Mouse (Mus musculus) layer of hippocampus, postnatal 36 days (tissue): Measurements from ENCODE around the gene Acbd3. TPM values are rescaled to one million over a fixed set of nuclear protein-coding genes. Genes with fewer than 3 reads are reported as not detected.

Experiments
- DNase-seq, 2 experiments: peaks; one replicate each; pipeline ENCODE4 v3.0.0; 2022
- total RNA-seq, 2 experiments: library from RNA; stranded (reverse); gene quantifications; 2 replicates each; pipeline ENCODE4 v1.2.3; 2021

Acbd3 gene
- total RNA-seq, 2 experiments from 2014 or later = 34.6 to 35.3 TPM

DNA sequence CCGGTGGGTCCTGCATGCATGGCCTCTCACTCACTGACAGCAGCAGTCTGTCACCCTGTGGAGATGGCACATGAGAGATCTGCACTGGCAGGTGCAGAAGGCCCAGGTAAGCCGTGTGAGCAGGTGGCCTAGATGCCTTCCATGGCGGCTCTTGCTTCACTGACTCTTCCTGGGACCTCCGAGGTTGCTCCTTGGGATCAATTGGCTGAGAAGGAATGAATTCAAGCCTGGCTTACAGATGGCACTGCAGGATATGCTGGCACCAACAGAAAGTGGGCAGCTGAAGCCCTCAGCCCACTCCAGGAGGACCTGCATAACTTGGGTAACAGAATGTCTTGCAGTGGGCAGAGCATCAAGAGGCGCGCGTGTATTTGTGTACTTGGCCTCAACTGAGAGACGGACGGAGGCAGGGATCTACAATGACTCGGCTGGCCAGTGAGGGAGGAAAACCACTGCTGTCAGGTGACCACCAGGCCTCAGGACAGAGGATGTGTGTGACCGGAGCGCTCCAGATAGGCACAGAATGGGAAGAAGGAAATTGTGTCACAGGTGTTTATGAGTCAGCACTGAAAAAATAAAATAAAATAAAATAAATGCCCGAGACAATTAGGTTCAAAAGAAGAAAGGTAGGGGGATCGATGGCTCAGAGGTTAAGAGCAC lies 66.1 kb downstream of the Acbd3 start:
- no peak for DNase-seq

DNA sequence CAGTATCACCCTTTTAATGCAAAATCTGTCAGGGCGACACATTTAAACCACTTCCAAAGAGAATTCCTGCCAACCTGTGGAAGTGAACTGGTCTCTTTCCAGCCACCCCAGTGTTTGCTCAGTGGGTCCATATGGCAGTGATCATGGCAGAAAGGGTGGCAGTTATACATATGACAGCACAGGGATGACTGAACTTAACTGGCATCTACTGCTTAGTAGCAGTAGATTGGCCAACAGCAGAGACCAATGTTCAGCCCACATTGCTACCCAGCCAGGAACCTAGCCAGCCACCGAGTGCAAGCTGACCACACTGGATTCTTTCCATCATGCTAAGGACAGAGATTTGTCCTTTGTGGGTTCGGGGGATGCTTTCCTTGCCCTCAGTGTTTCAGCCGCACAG lies 67.0 kb downstream of the Acbd3 start:
- no peak for DNase-seq

DNA sequence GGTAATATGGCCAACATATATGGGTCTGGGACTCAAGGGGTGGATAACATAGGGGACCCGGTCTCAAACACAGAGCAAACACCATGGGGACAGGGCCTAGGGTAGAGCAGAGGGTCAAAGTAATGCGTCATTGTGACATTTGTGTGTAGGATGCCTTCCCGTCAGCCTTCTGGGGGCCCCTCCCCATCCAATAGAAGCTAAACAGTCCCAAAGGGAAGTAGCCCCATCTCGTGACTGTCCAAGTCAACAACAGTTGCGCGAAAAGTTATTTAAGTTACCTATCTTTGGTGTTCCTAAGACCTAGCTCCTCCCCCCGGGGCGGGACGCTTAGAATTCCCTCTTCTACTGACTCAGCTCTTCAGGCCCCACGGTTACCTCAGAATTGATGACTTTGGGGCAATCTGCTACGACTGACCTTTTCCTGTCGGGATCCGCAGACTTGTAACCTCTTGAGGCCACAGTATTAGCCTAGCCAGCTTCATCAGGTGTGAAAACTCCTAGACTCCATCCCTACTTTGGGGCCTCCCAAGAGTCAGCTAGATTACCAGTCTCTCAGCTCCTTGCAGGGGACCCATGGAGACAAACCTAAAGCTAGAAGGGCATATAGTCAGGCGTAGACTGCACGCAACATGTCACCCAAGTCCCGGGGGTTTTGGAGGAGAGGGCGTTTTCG lies 67.7 kb downstream of the Acbd3 start:
- no peak for DNase-seq

DNA sequence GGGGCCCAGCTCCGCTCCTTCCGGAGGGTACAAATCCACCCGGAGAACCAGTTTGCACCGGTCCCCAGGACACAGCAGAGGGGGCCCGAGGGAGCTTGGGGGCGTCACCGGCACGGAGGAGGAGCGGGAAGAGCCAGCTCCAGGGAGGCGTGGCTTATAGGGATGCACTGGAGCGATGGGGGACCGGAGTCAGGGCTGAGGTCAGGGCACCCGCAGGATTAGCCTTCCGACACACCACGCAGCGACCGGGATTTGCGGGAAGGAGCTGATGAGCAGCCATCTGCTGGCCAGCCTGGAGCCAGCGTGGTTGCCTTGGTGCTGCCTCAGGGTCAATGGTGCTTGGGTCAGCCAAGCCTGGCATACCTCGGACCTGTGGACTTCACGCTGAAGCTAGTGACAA lies 68.3 kb downstream of the Acbd3 start:
- DNase-seq = no peak

DNA sequence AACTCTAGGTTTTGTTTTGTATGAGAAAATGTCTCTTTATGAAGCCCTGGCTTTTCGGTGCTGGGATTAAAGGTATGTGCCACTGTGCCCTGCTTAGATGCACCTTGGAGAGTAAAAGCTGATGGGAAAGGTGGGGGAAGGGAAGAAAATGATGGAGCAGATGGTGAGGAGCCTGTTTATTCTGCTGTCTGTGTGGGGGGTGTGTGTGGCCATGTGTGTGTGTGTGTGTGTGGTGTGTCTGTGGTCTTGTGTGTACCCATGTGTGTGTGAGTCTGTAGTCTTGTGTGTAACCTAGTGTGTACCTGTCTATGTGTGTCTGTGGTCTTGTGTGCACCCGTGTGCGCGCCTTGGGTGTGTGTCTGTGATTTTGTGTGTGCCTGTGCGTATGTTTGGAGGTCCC lies 72.8 kb downstream of the Acbd3 start:
- no peak for DNase-seq

DNA sequence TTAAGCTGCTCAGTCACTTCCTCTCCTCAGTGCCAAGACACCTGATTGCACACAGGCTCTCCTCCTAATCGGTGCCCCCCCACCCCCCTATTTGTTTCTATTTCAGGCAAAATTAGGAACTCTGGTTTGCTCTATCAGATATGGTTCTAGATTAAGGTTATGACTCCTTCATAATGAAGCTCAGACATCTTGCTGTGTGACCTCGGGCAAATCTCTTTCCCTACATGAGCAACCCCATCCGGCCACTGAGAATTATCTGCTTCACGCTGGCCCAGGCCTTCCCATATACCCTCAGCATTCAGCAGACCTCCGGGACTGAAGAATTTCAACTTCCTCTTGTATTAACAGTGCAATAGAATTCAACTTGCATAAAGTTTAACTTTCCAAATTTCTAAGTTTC lies 73.4 kb downstream of the Acbd3 start:
- no peak for DNase-seq

DNA sequence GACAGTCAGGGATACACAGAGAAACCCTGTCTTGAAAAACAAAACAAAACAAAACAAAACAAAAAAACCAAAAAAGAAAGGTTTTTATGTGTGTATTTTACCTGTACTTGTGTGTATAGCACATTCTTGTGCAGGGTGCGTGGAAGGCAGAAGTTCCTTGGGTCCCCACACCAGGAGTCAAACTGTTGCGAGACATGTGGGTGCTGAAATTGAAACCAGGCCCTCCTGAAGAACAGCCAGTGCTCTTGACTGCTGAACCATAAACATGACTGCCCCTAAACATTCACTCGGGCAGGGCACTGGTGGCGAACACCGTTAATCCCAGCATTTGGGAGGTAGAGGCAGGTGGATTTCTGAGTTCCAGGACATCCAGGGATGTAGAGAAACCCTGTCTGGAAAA lies 74.2 kb downstream of the Acbd3 start:
- DNase-seq = no peak

DNA sequence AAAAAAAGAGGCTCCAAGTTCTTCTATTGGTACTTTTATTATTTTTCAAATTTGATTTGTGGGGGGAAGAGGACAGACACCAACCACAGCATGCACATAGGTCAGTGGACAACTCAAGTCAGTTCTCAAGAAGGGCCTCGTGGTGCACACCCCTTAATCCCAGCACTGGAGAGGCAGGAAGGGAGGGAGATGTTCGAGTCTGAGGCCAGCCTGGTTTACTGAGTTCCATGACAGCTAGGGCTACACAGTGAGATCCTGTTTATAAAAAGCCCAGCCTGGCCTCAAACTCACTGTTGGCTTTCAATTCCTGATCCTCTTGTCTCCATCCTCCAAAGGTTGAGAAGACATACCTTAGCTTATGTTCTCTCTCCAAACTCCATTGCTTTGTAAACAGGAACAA lies 75.0 kb downstream of the Acbd3 start:
- no peak for DNase-seq

DNA sequence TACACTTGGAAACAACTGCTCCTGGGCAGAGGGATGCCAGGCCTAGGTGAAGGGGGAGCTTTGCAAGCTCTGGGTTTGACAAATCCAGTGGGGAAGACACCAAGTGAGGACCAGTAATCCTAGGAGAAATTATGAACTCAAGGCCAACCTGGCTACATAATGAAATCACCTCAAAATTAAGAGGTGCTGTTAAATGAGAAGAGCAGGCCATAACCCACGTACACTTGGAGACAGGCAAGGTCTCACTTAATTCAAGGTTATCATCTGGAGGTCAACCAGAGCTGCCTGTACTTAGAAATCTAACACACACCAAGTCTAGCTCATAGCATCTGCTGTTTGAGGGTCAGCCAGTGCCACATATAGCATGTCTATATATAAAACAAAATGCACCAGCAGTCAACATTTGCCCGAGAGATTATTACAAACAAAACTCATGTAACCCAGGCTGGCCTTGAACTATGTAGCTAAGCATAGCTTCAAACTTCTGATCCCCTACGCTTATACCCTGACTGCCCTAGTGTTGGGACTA lies 75.7 kb downstream of the Acbd3 start:
- no peak for DNase-seq

Other genes with a start within 250 kb of the Acbd3 start
- 100 to 1,000 TPM; 294 to 316 TPM for gene Stum, start 242.5 kb upstream of the Acbd3 start, total RNA-seq
- 100 to 1,000 TPM; 131 to 151 TPM for gene Parp1, start 157.1 kb upstream of the Acbd3 start, total RNA-seq
- 1 to 10 TPM; 4.8 to 4.9 TPM for gene Lin9, start 84.9 kb upstream of the Acbd3 start, total RNA-seq
- not detected for gene Mixl1, start 29.0 kb upstream of the Acbd3 start, total RNA-seq
- gene H3f3a, start 87.9 kb downstream of the Acbd3 start, total RNA-seq = 100 to 1,000 TPM; 365 to 366 TPM
- 10 to 100 TPM; 23.6 to 24.0 TPM for gene Sde2, start 125.1 kb downstream of the Acbd3 start, total RNA-seq
- 1 to 10 TPM; 1.3 to 1.4 TPM for gene Lefty2, start 167.1 kb downstream of the Acbd3 start, total RNA-seq
- gene Pycr2, start 178.2 kb downstream of the Acbd3 start, total RNA-seq = 10 to 100 TPM; 40.4 to 43.2 TPM
- 10 to 100 TPM; 11.8 to 13.9 TPM for gene Lefty1, start 209.0 kb downstream of the Acbd3 start, total RNA-seq
- 10 to 100 TPM; 18.1 to 19.6 TPM for gene Tmem63a, start 216.3 kb downstream of the Acbd3 start, total RNA-seq